Mouse (Mus musculus) lung, embryonic 14.5 days (tissue): ENCODE measurements around the gene Gm10840. TPM values are rescaled to one million over a fixed set of nuclear protein-coding genes. Genes with fewer than 3 reads are reported as not detected.

ENCODE experiments used
- ATAC-seq: fragments of 200-750 bp; cut with Nextera tagmentation; 2 replicates; pipeline ENCODE4 v1.8.0; 2017; ENCODE audit warnings: mild to moderate bottlenecking, moderate TSS enrichment, moderate library complexity; ENCODE audit not compliant: insufficient read depth
- DNase-seq: peaks from one replicate; pipeline ENCODE4 v3.0.0-alpha.2; 2015
- H3K27ac ChIP-seq: fragments of 300-500 bp; sonication (generic); 2 replicates; pipeline ENCODE4 v1.5.1; 2014; ENCODE audit warnings: low read depth, mild to moderate bottlenecking, moderate library complexity
- H3K27me3 ChIP-seq: fragments of 300-500 bp; sonication (generic); 2 replicates; pipeline ENCODE4 v1.6.1; 2014; ENCODE audit warnings: low read length, control low read depth; ENCODE audit not compliant: insufficient read depth
- H3K36me3 ChIP-seq: fragments of 300-500 bp; sonication (generic); 2 replicates; pipeline ENCODE4 v1.6.1; 2014; ENCODE audit warnings: control low read depth; ENCODE audit not compliant: insufficient read depth
- H3K4me1 ChIP-seq: fragments of 300-500 bp; sonication (generic); 2 replicates; pipeline ENCODE4 v1.6.1; 2014; ENCODE audit warnings: antibody characterized with exemption, control low read depth; ENCODE audit not compliant: insufficient read depth
- H3K4me2 ChIP-seq: fragments of 300-500 bp; sonication (generic); 2 replicates; pipeline ENCODE4 v1.6.1; 2014; ENCODE audit warnings: mild to moderate bottlenecking
- H3K4me3 ChIP-seq: fragments of 300-500 bp; sonication (generic); 2 replicates; pipeline ENCODE4 v1.5.1; 2014; ENCODE audit warnings: low read depth, low read length
- H3K9ac ChIP-seq: fragments of 300-500 bp; sonication (generic); 2 replicates; pipeline ENCODE4 v1.6.1; 2014
- H3K9me3 ChIP-seq: fragments of 300-500 bp; sonication (generic); 2 replicates; pipeline ENCODE4 v1.6.1; 2016; ENCODE audit warnings: low read depth, low read length, control low read depth
- CTCF ChIP-seq: IDR thresholded peaks from 2 replicates; pipeline ENCODE4 v1.5.1; 2016; ENCODE audit warnings: antibody characterized with exemption, low read depth
- WGBS: fragments of 180-500 bp; shearing (Covaris S2); extraction: QIAGEN DNeasy Blood & Tissue Kit; methylation state at CpG from one replicate; pipeline ENCODE4 v1.1.7; 2014; 5-methylcytosine and 5-hydroxymethylcytosine counted together
- polyA plus RNA-seq: library from polyadenylated mRNA; unstranded; fragments of >200 nt; fragmentation: Nextera tagmentation; extraction: Ambion mirVana; gene quantifications from 2 replicates; pipeline ENCODE4 v1.2.1, GENCODE M21; 2014

The Gm10840 gene
- polyA plus RNA-seq, 1 experiment from 2014 or later = not detected

- H3K9me3 ChIP-seq = no peaks in the 10 kb centered on the region
- no peak overlapping the region for H3K27ac ChIP-seq
- DNase-seq (no peak), ATAC-seq (no peak)
- H3K27me3 ChIP-seq = no peaks in the 10 kb centered on the region
- no peak for TF ChIP-seq CTCF
- H3K4me3 ChIP-seq = no peak overlapping the region
- no peaks in the 10 kb centered on the region for H3K4me1 ChIP-seq
- H3K4me2 ChIP-seq = no peak overlapping the region
- H3K36me3 ChIP-seq = peaks cover 46% of the 10 kb centered on the region
- no peak overlapping the region for H3K9ac ChIP-seq
- 75% methylated on average over 1 of the region's 1 CpGs for WGBS
Measured at GRCm38 (mm10) chr11:106129477-106129876, 31.2 kb upstream of the Gm10840 start.

GRCm38 (mm10) chr11:106132516-106132915, 28.1 kb upstream of the Gm10840 start:
- Histone ChIP-seq H3K9me3 (no peaks in the 10 kb centered on the region), H3K9ac (no peak overlapping the region), H3K4me2 (no peak overlapping the region), H3K4me3 (no peak overlapping the region), H3K36me3 (peaks cover 43% of the 10 kb centered on the region), H3K27ac (no peak overlapping the region), H3K4me1 (0 out of 2 replicates have a peak, but pooled peaks cover 2% of the 10 kb centered on the region), H3K27me3 (no peaks in the 10 kb centered on the region)
- 90% methylated on average over 5 of the region's 5 CpGs for WGBS
- TF ChIP-seq CTCF = no peak
- ATAC-seq = no peak
- DNase-seq = no peak

- peak; percentile 88 for ATAC-seq
- peaks cover 35% of the 10 kb centered on the region for H3K36me3 ChIP-seq
- 0 out of 2 replicates have a peak, but pooled peaks have one; percentile 10 for TF ChIP-seq CTCF
- H3K4me2 ChIP-seq = peak overlapping the region; percentile 39
- peak overlapping the region; percentile 38 for H3K9ac ChIP-seq
- H3K9me3 ChIP-seq = no peaks in the 10 kb centered on the region
- peak; percentile 89 for DNase-seq
- 0 out of 2 replicates have a peak, but pooled peaks cover 2% of the 10 kb centered on the region for H3K4me1 ChIP-seq
- H3K4me3 ChIP-seq = no peak overlapping the region
- no peaks in the 10 kb centered on the region for H3K27me3 ChIP-seq
- 36% methylated on average over 8 of the region's 8 CpGs for WGBS
- peak overlapping the region; percentile 86 for H3K27ac ChIP-seq
Measured at GRCm38 (mm10) chr11:106134580-106135528, 25.8 kb upstream of the Gm10840 start.

- DNase-seq = no peak
- Histone ChIP-seq H3K4me1 (no peaks in the 10 kb centered on the region), H3K9ac (no peak overlapping the region), H3K4me2 (no peak overlapping the region), H3K36me3 (peaks cover 90% of the 10 kb centered on the region), H3K27me3 (no peaks in the 10 kb centered on the region), H3K4me3 (no peak overlapping the region), H3K27ac (no peak overlapping the region), H3K9me3 (no peaks in the 10 kb centered on the region)
- no peak for TF ChIP-seq CTCF
- 78% methylated on average over 3 of the region's 3 CpGs for WGBS
- ATAC-seq = no peak
Measured at GRCm38 (mm10) chr11:106151219-106151618, 9.4 kb upstream of the Gm10840 start.

- DNase-seq = no peak
- Histone ChIP-seq H3K4me1 (no peaks in the 10 kb centered on the region), H3K4me2 (no peak overlapping the region), H3K36me3 (peaks cover 97% of the 10 kb centered on the region), H3K27ac (no peak overlapping the region), H3K27me3 (no peaks in the 10 kb centered on the region), H3K9me3 (no peaks in the 10 kb centered on the region), H3K4me3 (no peak overlapping the region), H3K9ac (no peak overlapping the region)
- TF ChIP-seq CTCF = 0 out of 2 replicates have a peak, but pooled peaks have one; percentile 23
- 75% methylated on average over 8 of the region's 8 CpGs for WGBS
- ATAC-seq = no peak
Measured at GRCm38 (mm10) chr11:106152132-106152531, 8.5 kb upstream of the Gm10840 start.

- no peak overlapping the region for H3K4me3 ChIP-seq
- 76% methylated on average over 5 of the region's 5 CpGs for WGBS
Measured at GRCm38 (mm10) chr11:106154091-106154490, 6.6 kb upstream of the Gm10840 start.

GRCm38 (mm10) chr11:106154770-106155169, 5.9 kb upstream of the Gm10840 start:
- no peaks in the 10 kb centered on the region for H3K27me3 ChIP-seq
- no peak overlapping the region for H3K4me2 ChIP-seq
- H3K36me3 ChIP-seq = peaks cover 88% of the 10 kb centered on the region

More at GRCm38 (mm10) chr11:106154091-106154490, 6.6 kb upstream of the Gm10840 start:
- ATAC-seq (no peak), DNase-seq (no peak)
- Histone ChIP-seq H3K27ac (no peak overlapping the region), H3K4me2 (no peak overlapping the region), H3K4me1 (no peaks in the 10 kb centered on the region), H3K27me3 (no peaks in the 10 kb centered on the region), H3K36me3 (peaks cover 95% of the 10 kb centered on the region), H3K9ac (no peak overlapping the region), H3K9me3 (no peaks in the 10 kb centered on the region)
- no peak for TF ChIP-seq CTCF

More at GRCm38 (mm10) chr11:106154770-106155169, 5.9 kb upstream of the Gm10840 start:
- TF ChIP-seq CTCF = no peak
- DNase-seq (no peak), ATAC-seq (no peak)
- WGBS = 65% methylated on average over 2 of the region's 2 CpGs
- no peak overlapping the region for H3K4me3 ChIP-seq
- no peaks in the 10 kb centered on the region for H3K9me3 ChIP-seq
- H3K4me1 ChIP-seq = no peaks in the 10 kb centered on the region
- H3K9ac ChIP-seq = no peak overlapping the region
- H3K27ac ChIP-seq = no peak overlapping the region
